Mouse (Mus musculus): Measurements from ENCODE around the gene Clpp.

Clpp gene

DNA sequence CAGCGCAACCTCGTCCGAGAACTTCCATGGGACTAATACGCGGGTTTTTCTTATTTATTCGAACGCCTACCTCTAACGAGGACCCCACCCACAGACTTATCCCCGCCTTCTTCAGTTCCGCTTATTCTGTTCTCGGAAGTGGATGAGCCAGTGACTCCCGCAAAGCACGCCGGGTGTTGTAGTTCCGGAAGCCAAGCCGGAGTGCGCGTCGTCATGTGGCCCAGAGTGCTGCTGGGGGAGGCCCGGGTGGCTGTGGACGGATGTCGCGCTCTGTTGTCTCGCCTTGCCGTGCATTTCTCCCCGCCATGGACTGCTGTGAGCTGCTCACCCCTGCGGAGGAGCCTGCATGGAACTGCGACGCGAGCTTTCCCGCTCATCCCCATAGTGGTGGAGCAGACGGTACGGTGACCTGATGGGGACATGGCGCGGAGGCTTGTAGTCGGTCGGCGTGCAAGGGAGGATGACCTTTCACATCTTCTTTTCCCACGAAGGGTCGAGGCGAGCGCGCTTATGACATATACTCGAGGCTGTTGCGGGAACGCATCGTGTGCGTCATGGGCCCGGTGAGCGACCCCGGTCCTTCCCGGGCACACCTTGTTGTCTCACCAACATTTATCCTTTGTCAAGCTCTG, at the start of gene Clpp:
Gene Clpp (plus strand): TSS at position 191 of the 632 bp plus-strand sequence.
- DNase-seq (ENCODE audit: extremely low spot score), result peak; percentile 96

DNA sequence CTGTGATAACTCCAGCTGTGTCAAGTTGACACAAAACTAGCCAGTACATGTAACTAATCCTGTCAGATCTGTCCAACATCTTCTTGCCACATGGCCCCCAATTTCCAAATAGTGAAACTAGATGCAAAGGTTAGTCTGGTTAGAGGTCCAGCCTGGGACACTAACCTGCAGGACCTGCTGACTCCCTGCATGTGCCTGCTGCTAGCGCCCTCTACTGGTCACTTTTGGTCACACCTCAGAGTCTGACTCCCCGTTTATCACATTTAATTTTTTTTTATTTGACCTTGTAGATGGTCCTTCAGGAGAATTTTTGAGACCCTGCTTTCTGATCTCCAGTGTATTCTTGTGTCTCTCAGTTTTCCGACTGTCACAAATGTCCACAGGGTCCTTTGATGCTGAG, 39.2 kb upstream of the Clpp start:
- DNase-seq (ENCODE audit: extremely low spot score), result peak; percentile 46

GRCm38 (mm10) chr17:56952639-56953038, 37.5 kb upstream of the Clpp start:
- DNase-seq (ENCODE audit: extremely low spot score), result no peak

DNA sequence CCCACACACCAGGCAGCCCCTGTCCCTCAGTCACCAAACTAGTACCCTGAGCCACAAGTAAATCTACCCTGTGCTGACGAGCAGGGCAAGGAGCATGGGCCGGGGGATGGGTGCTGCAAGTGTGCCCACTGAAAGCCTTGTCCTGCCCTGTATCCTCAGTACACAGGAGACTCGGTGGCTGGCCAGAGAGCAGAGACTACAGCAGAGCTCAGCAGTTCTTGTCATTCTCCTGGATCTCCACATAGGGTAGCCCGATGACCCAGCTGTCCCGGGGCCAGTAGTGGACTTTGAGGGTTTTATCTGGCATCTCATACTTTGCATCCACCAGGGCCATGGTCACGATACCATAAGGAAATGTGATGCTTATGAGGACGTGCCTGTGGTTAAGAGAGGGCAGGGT, 35.2 kb upstream of the Clpp start:
- DNase-seq (ENCODE audit: extremely low spot score), result no peak

DNA sequence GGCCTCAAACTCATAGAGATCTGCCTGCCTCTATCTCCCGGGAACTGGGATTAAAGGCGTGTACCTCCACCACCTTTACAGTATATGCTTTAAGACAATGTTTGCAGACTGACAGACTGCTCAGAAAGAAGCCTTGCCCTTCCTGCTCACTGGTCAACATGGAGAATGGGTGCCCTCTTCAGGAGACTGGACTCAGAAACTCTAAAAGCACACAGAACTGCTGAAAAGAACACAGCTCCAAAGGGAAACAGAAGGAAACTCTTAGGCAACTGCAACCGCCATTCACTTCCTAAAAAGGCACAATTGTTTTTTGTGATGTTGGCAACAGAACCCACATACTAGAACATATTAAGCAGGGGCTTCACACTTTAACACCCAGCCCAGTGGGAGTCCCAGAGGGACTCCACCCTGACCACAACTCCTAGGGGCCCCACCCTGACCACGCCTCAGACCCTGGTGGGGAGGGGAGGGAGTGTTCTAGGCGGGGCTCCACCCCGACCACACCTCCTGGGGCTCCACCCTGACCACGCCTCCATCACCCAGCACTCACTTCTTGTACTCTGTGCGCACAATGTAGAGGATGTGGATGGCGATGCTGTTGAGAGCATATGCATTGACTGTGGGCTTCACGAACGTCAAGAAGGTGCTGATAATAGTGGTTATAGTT, 32.2 kb upstream of the Clpp start:
- DNase-seq (ENCODE audit: extremely low spot score), result no peak

DNA sequence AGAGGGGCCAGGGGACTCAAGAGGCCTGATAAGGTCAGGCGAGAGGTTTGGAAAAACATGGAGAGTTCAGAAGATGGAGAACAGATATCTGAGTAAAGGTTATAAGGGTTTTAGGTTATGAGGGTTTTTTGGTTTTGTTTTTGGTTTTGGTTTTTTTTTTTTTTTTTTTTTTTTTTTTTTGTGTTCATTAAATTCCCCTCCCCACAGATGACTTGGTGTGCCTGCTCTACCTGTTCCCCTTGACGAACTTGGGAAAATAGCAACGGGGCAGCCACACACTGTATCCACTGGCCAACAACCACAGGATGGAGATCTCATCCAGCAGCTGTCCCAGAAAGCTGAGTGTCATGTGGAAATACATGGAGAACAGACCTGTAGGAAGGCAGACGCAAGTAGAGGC, 31.4 kb upstream of the Clpp start:
- no peak for DNase-seq (ENCODE audit: extremely low spot score)

DNA sequence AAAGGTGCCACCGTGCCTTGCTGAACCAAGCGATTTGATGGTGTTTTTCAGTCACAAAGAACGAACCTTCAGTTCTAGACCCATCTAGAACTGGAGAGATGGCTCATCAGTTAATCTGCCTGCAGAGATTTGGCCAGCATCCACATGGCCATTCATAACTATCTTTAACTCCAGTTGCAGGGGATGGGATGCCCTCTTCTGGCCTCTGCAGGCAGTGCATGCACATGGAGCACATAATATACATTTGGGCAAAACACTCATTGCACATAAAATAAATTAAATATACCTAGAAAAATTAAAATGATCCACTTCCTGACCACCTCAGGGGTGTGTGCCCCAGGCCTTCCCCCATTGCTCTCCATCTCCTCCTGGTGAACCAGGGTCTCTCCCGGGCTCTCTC, 28.2 kb upstream of the Clpp start:
- DNase-seq (ENCODE audit: extremely low spot score), result no peak

DNA sequence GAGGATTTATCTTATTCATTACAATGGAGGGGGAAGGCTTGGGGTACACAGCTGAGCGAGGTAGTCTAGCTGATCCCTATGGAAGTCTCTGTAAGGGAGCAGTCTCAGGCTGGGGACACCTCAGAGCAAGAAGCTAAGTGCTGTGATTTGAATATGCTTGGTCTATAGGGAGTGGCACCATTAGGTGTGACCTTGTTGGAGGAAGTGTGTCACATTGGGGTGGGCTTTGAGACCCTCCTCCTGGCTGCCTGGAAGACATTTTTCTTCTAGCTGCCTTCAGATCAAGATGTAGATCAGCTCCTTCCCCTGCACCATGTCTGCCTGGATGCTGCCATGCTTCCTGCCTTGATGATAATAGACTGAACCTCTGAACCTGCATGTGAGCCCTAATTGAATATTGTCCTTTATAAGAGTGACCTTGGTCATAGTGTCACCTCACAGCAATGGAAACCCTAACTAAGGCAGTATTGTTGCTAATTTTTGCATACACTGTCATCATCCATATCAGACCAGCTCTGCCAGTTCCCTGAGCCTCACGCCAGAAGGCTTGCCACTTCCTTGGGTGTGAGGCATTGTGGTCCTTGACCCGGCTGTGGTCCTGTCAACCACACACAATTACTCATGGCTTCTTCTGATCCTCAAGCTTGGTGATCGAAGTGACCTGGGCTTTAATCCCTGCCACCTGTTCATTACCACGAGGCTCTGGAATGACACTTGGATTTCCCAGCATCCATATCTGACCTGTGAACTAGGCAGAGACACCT, 27.3 kb upstream of the Clpp start:
- no peak for DNase-seq (ENCODE audit: extremely low spot score)

DNA sequence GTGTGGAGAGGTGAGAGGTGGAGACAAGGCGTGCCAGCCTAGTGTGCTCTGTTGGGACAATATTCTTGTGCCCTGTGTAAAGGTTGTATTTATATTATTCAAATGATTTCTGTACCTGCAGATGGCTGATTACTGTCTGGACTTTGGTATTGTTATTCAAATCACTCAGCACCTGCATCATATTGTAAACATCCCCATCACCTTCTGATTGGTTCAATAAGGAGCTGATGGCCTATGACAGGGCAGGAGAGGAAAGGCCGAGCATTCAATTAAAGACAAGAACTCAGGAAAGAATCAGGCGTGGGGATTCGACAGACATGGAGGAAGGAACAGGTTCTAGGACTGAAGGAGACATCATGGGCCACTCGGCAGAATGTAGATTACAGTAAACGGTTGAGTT, 26.5 kb upstream of the Clpp start:
- DNase-seq (ENCODE audit: extremely low spot score), result no peak

GRCm38 (mm10) chr17:56969321-56969720, 20.8 kb upstream of the Clpp start:
- no peak for DNase-seq (ENCODE audit: extremely low spot score)

- DNase-seq (ENCODE audit: extremely low spot score), result no peak
Measured at GRCm38 (mm10) chr17:56970081-56970480, 20.0 kb upstream of the Clpp start.

- DNase-seq (ENCODE audit: extremely low spot score), result no peak
Measured at GRCm38 (mm10) chr17:56973956-56974707, 16.0 kb upstream of the Clpp start.

DNA sequence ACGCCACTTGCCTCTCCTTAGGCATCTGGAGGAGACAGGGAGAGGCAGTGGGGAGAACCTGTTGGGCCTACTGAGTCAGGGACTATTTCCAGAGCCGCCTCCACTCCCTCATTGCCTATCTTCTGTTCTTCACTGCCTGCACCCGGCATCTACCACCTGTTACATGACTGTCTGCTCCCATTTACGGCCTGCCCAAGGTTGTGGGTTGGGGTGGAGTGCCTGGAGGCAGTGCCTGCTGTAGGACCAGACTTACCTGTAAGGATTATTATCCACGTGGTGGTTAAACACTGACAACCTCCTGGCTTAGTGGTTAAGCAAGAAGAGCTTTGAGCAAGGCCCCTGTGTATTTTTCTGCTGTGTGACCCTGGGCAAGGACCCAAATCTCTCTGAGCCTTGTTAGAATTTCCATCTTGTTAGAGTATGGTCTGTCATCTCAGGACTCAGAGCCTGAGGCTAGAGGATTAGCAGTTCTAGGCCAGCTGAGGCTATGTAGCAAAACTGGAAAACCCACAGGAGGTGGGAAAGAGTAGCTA, 15.3 kb upstream of the Clpp start:
- DNase-seq (ENCODE audit: extremely low spot score), result no peak

DNA sequence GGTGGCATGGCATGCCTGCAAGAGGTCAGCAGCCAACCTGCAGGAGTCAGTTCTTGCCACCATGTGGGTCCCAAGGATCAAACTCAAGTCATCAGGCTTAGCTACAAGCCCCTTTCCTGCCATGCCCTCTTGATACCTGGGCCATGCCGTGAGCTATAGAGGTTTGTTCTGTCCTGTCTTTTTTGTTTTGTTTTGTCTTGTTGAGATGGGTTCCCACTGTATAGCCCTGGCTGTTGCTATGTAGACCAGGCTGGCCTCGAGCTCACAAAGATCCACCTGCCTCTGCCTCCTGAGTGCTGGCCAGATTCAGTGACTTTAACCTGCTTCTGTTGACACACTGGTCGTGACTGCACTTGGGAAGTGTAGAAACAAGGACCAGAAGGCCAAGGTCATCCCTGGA, 14.7 kb upstream of the Clpp start:
- DNase-seq (ENCODE audit: extremely low spot score), result no peak

- no peak for DNase-seq (ENCODE audit: extremely low spot score)
Measured at GRCm38 (mm10) chr17:56976531-56977390, 13.3 kb upstream of the Clpp start.

GRCm38 (mm10) chr17:56979524-56979923, 10.6 kb upstream of the Clpp start:
- no peak for DNase-seq (ENCODE audit: extremely low spot score)

DNA sequence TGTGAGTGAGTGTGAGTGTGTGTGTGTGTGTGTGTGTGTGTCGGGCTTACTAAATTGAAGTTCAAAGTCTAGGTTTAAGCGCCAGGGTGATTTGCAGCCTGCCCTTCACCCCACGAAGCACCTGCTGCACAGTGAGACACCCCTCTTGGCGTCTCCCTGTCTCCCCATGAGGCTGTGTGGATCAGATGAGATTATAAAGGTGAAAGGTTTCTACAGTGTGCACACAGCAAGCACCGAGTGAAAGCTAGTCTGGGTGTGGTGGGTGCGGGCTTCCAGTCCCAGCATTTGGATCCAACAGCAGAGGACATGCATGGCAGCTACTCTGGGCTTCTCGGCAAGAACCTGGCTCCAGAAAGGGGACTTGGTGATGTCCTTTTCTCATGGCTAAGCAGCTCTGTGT, 9.1 kb upstream of the Clpp start:
- DNase-seq (ENCODE audit: extremely low spot score), result no peak

DNA sequence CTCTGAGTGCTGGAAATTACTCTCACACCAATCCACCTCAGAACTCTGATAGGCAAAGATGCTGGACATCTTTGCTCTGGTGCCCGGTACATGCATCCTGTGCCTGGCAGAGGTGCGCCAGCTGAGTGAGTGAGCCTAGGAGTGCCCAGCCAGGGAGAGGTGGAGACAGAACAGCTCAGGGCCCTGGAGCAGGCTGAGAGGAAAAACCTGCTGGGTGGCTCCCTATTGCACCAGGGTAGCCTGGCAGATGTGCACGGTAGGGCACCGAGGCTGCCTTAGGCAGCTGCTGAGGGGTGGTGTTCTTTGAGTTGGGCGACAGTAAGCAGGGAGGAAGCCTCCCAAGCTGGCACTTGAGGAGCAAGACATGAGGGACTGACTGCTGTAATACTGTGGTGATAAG, 8.1 kb upstream of the Clpp start, which contains the start of gene Acer1:
Gene Acer1 (minus strand): TSS at position 114 of the 400 bp plus-strand sequence.
- DNase-seq (ENCODE audit: extremely low spot score), result no peak

GRCm38 (mm10) chr17:56984886-56985285, 5.2 kb upstream of the Clpp start:
- no peak for DNase-seq (ENCODE audit: extremely low spot score)

DNA sequence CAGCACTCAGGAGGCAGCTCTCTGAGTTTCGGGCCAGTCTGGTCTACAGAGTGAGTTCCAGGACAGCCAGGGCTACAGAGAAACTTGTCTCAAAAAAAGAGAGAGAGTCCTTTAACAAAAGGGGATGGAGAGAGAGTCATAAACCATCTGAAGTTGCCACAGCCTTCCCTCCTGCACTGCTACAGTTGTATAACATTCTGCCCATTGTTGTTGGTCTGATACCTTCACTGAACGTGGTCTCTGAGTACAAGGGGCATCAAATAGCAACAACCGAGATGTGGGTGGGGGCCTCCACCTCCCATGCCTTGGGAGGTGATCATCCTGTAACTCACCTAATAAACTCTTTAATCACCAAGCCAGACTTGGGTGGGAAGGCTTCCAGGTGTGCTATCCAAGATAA, 4.4 kb upstream of the Clpp start:
- DNase-seq (ENCODE audit: extremely low spot score), result no peak
